Mouse (Mus musculus) hindbrain, embryonic 15.5 days (tissue): Measurements from ENCODE around the gene Jagn1. TPM values are rescaled to one million over a fixed set of nuclear protein-coding genes. Genes with fewer than 3 reads are reported as not detected.
A peak's percentile ranks its signal among the peaks of the same experiment; 100 is the strongest.

Experiments
- ATAC-seq: fragments of 200-750 bp; cut with Nextera tagmentation; 2 replicates; pipeline ENCODE4 v1.8.0; 2017; ENCODE audit warnings: low read depth, moderate number of reproducible peaks, moderate TSS enrichment; ENCODE audit not compliant: low FRiP score
- H3K27ac ChIP-seq: fragments of 300-500 bp; sonication (generic); replicated peaks from 2 replicates; pipeline ENCODE4 v1.5.1; 2015; ENCODE audit warnings: mild to moderate bottlenecking, inconsistent platforms
- H3K27me3 ChIP-seq: fragments of 300-500 bp; sonication (generic); 2 replicates; pipeline ENCODE4 v1.6.1; 2015; ENCODE audit warnings: control low read depth, inconsistent platforms
- H3K36me3 ChIP-seq: fragments of 300-500 bp; sonication (generic); 2 replicates; pipeline ENCODE4 v1.6.1; 2015; ENCODE audit warnings: control low read depth, inconsistent platforms
- H3K4me1 ChIP-seq: fragments of 300-500 bp; sonication (generic); replicated peaks from 2 replicates; pipeline ENCODE4 v1.6.1; 2015; ENCODE audit warnings: control low read depth, inconsistent platforms
- H3K4me2 ChIP-seq: fragments of 300-500 bp; sonication (generic); 2 replicates; pipeline ENCODE4 v1.6.1; 2015; ENCODE audit warnings: moderate library complexity, mild to moderate bottlenecking, inconsistent platforms
- H3K4me3 ChIP-seq: fragments of 300-500 bp; sonication (generic); 2 replicates; pipeline ENCODE4 v1.5.1; 2015; ENCODE audit warnings: mild to moderate bottlenecking, inconsistent platforms
- H3K9ac ChIP-seq: fragments of 300-500 bp; sonication (generic); 2 replicates; pipeline ENCODE4 v1.6.1; 2015; ENCODE audit warnings: inconsistent platforms
- H3K9me3 ChIP-seq: fragments of 300-500 bp; sonication (generic); 2 replicates; pipeline ENCODE4 v1.6.1; 2016; ENCODE audit warnings: control low read depth, inconsistent platforms
- WGBS: fragments of 180-500 bp; shearing (Covaris S2); methylation state at CpG from one replicate; pipeline ENCODE4 v1.1.7; 2015; 5-methylcytosine and 5-hydroxymethylcytosine counted together
- polyA plus RNA-seq: library from polyadenylated mRNA; unstranded; fragments of >200 nt; fragmentation: Nextera tagmentation; extraction: Ambion mirVana; gene quantifications from 2 replicates; pipeline ENCODE4 v1.2.1, GENCODE M21; 2015

Jagn1 gene
- polyA plus RNA-seq, 1 experiment from 2014 or later: 98.2 TPM

- 17% methylated on average over 16 of the region's 16 CpGs for WGBS
- no peaks in the 10 kb centered on the region for H3K9me3 ChIP-seq
- peak overlapping the region; percentile 63 for H3K27ac ChIP-seq
- peak; percentile 68 for ATAC-seq
- peak overlapping the region; percentile 96 for H3K4me2 ChIP-seq
- peaks cover 5% of the 10 kb centered on the region; the same call in 1 of the 2 replicates for H3K36me3 ChIP-seq
- peak overlapping the region; percentile 56 for H3K9ac ChIP-seq
- peaks cover 18% of the 10 kb centered on the region for H3K4me1 ChIP-seq
- peak overlapping the region; percentile 55 for H3K4me3 ChIP-seq
- H3K27me3 ChIP-seq: no peaks in the 10 kb centered on the region
Measured at GRCm38 (mm10) chr6:113418441-113419198, 23.7 kb upstream of the Jagn1 start.

- H3K9ac ChIP-seq: peak within 1 kb of the TSS; percentile 56
- H3K4me1 ChIP-seq: peaks cover 18% of the 10 kb centered on the region
- peaks cover 5% of the 10 kb centered on the region; the same call in 1 of the 2 replicates for H3K36me3 ChIP-seq
- WGBS: under 1% methylated on average over 25 of the region's 25 CpGs
- H3K27ac ChIP-seq: peak within 1 kb of the TSS; percentile 63
- peak within 1 kb of the TSS; percentile 55 for H3K4me3 ChIP-seq
- H3K27me3 ChIP-seq: no peaks in the 10 kb centered on the region
- H3K9me3 ChIP-seq: no peaks in the 10 kb centered on the region
- ATAC-seq: peak; percentile 97
- peak within 1 kb of the TSS; percentile 96 for H3K4me2 ChIP-seq
Measured at GRCm38 (mm10) chr6:113419199-113419587, 23.2 kb upstream of the Jagn1 start, which contains the start of gene Rpusd3. Gene Rpusd3 (minus strand): TSS chr6:113419340.

GRCm38 (mm10) chr6:113423000-113423399 lies 19.4 kb upstream of the Jagn1 start:
- no peak overlapping the region for H3K27ac ChIP-seq
- no peak overlapping the region for H3K4me3 ChIP-seq
- H3K4me2 ChIP-seq: no peak overlapping the region
- 84% methylated on average over 4 of the region's 4 CpGs for WGBS
- peaks cover 11% of the 10 kb centered on the region for H3K4me1 ChIP-seq
- ATAC-seq: no peak
- H3K27me3 ChIP-seq: no peaks in the 10 kb centered on the region
- no peaks in the 10 kb centered on the region for H3K9me3 ChIP-seq
- no peaks in the 10 kb centered on the region for H3K36me3 ChIP-seq
- no peak overlapping the region for H3K9ac ChIP-seq

GRCm38 (mm10) chr6:113424187-113424586 lies 18.2 kb upstream of the Jagn1 start:
- Histone ChIP-seq H3K4me1 (peaks cover 4% of the 10 kb centered on the region), H3K9ac (no peak overlapping the region), H3K36me3 (no peaks in the 10 kb centered on the region), H3K27me3 (no peaks in the 10 kb centered on the region), H3K4me3 (no peak overlapping the region), H3K4me2 (no peak overlapping the region), H3K27ac (no peak overlapping the region), H3K9me3 (no peaks in the 10 kb centered on the region)
- 91% methylated on average over 7 of the region's 7 CpGs for WGBS
- ATAC-seq: no peak

GRCm38 (mm10) chr6:113426696-113427095 lies 15.7 kb upstream of the Jagn1 start:
- no peak overlapping the region for H3K9ac ChIP-seq
- H3K4me1 ChIP-seq: no peaks in the 10 kb centered on the region
- no peak overlapping the region for H3K4me2 ChIP-seq
- no peaks in the 10 kb centered on the region for H3K27me3 ChIP-seq
- ATAC-seq: no peak
- no peak overlapping the region for H3K27ac ChIP-seq
- no peak overlapping the region for H3K4me3 ChIP-seq
- H3K9me3 ChIP-seq: no peaks in the 10 kb centered on the region
- WGBS: 92% methylated on average over 4 of the region's 4 CpGs
- H3K36me3 ChIP-seq: no peaks in the 10 kb centered on the region

GRCm38 (mm10) chr6:113427397-113427796 lies 15.0 kb upstream of the Jagn1 start:
- Histone ChIP-seq H3K36me3 (no peaks in the 10 kb centered on the region), H3K27me3 (no peaks in the 10 kb centered on the region), H3K9ac (no peak overlapping the region), H3K4me3 (no peak overlapping the region), H3K4me2 (no peak overlapping the region), H3K27ac (no peak overlapping the region), H3K4me1 (no peaks in the 10 kb centered on the region), H3K9me3 (no peaks in the 10 kb centered on the region)
- WGBS: 63% methylated on average over 3 of the region's 3 CpGs
- no peak for ATAC-seq

GRCm38 (mm10) chr6:113428006-113428405 lies 14.4 kb upstream of the Jagn1 start:
- Histone ChIP-seq H3K9ac (no peak overlapping the region), H3K36me3 (no peaks in the 10 kb centered on the region), H3K9me3 (no peaks in the 10 kb centered on the region), H3K4me3 (no peak overlapping the region), H3K27ac (no peak overlapping the region), H3K4me1 (no peaks in the 10 kb centered on the region), H3K4me2 (no peak overlapping the region), H3K27me3 (no peaks in the 10 kb centered on the region)
- WGBS: 92% methylated on average over 16 of the region's 16 CpGs
- ATAC-seq: no peak

GRCm38 (mm10) chr6:113429965-113430364 lies 12.4 kb upstream of the Jagn1 start:
- Histone ChIP-seq H3K36me3 (no peaks in the 10 kb centered on the region), H3K9ac (no peak overlapping the region), H3K4me1 (no peaks in the 10 kb centered on the region), H3K9me3 (no peaks in the 10 kb centered on the region), H3K27me3 (no peaks in the 10 kb centered on the region), H3K4me3 (no peak overlapping the region), H3K4me2 (no peak overlapping the region), H3K27ac (no peak overlapping the region)
- no peak for ATAC-seq
- 76% methylated on average over 3 of the region's 3 CpGs for WGBS

GRCm38 (mm10) chr6:113430846-113431245 lies 11.5 kb upstream of the Jagn1 start:
- 63% methylated on average over 3 of the region's 3 CpGs for WGBS
- H3K36me3 ChIP-seq: no peaks in the 10 kb centered on the region
- H3K27me3 ChIP-seq: no peaks in the 10 kb centered on the region
- no peak overlapping the region for H3K9ac ChIP-seq
- ATAC-seq: no peak
- H3K4me3 ChIP-seq: no peak overlapping the region
- H3K9me3 ChIP-seq: no peaks in the 10 kb centered on the region
- H3K4me1 ChIP-seq: no peaks in the 10 kb centered on the region
- no peak overlapping the region for H3K27ac ChIP-seq
- no peak overlapping the region for H3K4me2 ChIP-seq

GRCm38 (mm10) chr6:113431801-113432200 lies 10.6 kb upstream of the Jagn1 start:
- Histone ChIP-seq H3K4me2 (no peak overlapping the region), H3K4me1 (no peaks in the 10 kb centered on the region), H3K27me3 (no peaks in the 10 kb centered on the region), H3K4me3 (no peak overlapping the region), H3K36me3 (no peaks in the 10 kb centered on the region), H3K27ac (no peak overlapping the region), H3K9me3 (no peaks in the 10 kb centered on the region), H3K9ac (no peak overlapping the region)
- ATAC-seq: no peak
- WGBS: 68% methylated on average over 3 of the region's 3 CpGs

- Histone ChIP-seq H3K4me3 (no peak overlapping the region), H3K27me3 (no peaks in the 10 kb centered on the region), H3K9ac (no peak overlapping the region), H3K9me3 (no peaks in the 10 kb centered on the region), H3K4me1 (no peaks in the 10 kb centered on the region), H3K36me3 (no peaks in the 10 kb centered on the region), H3K4me2 (no peak overlapping the region), H3K27ac (no peak overlapping the region)
- no peak for ATAC-seq
- 75% methylated on average over 3 of the region's 3 CpGs for WGBS
Measured at GRCm38 (mm10) chr6:113433661-113434060, 8.7 kb upstream of the Jagn1 start.

GRCm38 (mm10) chr6:113434691-113435090 lies 7.7 kb upstream of the Jagn1 start:
- no peak overlapping the region for H3K4me3 ChIP-seq
- no peaks in the 10 kb centered on the region for H3K27me3 ChIP-seq
- WGBS: 77% methylated on average over 7 of the region's 7 CpGs
- no peak overlapping the region for H3K9ac ChIP-seq
- no peaks in the 10 kb centered on the region for H3K9me3 ChIP-seq
- H3K36me3 ChIP-seq: no peaks in the 10 kb centered on the region
- no peak overlapping the region for H3K27ac ChIP-seq
- H3K4me2 ChIP-seq: no peak overlapping the region
- H3K4me1 ChIP-seq: no peaks in the 10 kb centered on the region
- no peak for ATAC-seq
